Mouse (Mus musculus) intestine, postnatal 0 days (tissue): ENCODE measurements around the gene Psap. TPM values are rescaled to one million over a fixed set of nuclear protein-coding genes. Genes with fewer than 3 reads are reported as not detected.

Source experiments
- ATAC-seq: fragments of 200-750 bp; cut with Nextera tagmentation; 2 replicates; pipeline ENCODE4 v1.8.0; 2017; ENCODE audit warnings: mild to moderate bottlenecking, moderate TSS enrichment, moderate library complexity
- H3K27ac ChIP-seq: fragments of 300-500 bp; sonication (generic); 2 replicates; pipeline ENCODE4 v1.5.1; 2014; ENCODE audit warnings: mild to moderate bottlenecking, low read depth, low read length, moderate library complexity
- H3K27me3 ChIP-seq: fragments of 300-500 bp; sonication (generic); replicated peaks from 2 replicates; pipeline ENCODE4 v1.6.1; 2014; ENCODE audit warnings: low read length, mixed read lengths; ENCODE audit not compliant: control insufficient read depth, insufficient read depth
- H3K36me3 ChIP-seq: fragments of 300-500 bp; sonication (generic); 2 replicates; pipeline ENCODE4 v1.6.1; 2014; ENCODE audit warnings: mild to moderate bottlenecking, moderate library complexity; ENCODE audit not compliant: control insufficient read depth, insufficient read depth
- H3K4me1 ChIP-seq: fragments of 300-500 bp; sonication (generic); replicated peaks from 2 replicates; pipeline ENCODE4 v1.6.1; 2014; ENCODE audit warnings: antibody characterized with exemption, low read length, mixed read lengths; ENCODE audit not compliant: control insufficient read depth, insufficient read depth
- H3K4me2 ChIP-seq: fragments of 300-500 bp; sonication (generic); replicated peaks from 2 replicates; pipeline ENCODE4 v1.6.1; 2014; ENCODE audit warnings: low read depth, mild to moderate bottlenecking, moderate library complexity
- H3K4me3 ChIP-seq: fragments of 300-500 bp; sonication (generic); 2 replicates; pipeline ENCODE4 v1.5.1; 2014; ENCODE audit warnings: low read depth, low read length
- H3K9ac ChIP-seq: fragments of 300-500 bp; sonication (generic); 2 replicates; pipeline ENCODE4 v1.6.1; 2014; ENCODE audit warnings: mild to moderate bottlenecking, low read depth, low read length
- H3K9me3 ChIP-seq: fragments of 300-500 bp; sonication (generic); 2 replicates; pipeline ENCODE4 v1.6.1; 2016; ENCODE audit warnings: mixed run types; ENCODE audit not compliant: control insufficient read depth
- CTCF ChIP-seq: sonication (generic); IDR thresholded peaks from 2 replicates; pipeline ENCODE4 v1.5.1; 2016; ENCODE audit warnings: low read depth, mild to moderate bottlenecking, control low read depth, antibody characterized with exemption, moderate library complexity
- WGBS: fragments of 180-500 bp; shearing (Covaris S2); extraction: QIAGEN DNeasy Blood & Tissue Kit; methylation state at CpG from one replicate; pipeline ENCODE4 v1.1.7; 2014; 5-methylcytosine and 5-hydroxymethylcytosine counted together
- polyA plus RNA-seq: library from polyadenylated mRNA; unstranded; fragments of >200 nt; fragmentation: Nextera tagmentation; extraction: Ambion mirVana; gene quantifications from 2 replicates; pipeline ENCODE4 v1.2.1, GENCODE M21; 2015

Psap gene
- polyA plus RNA-seq, 1 experiment from 2014 or later, result 135 TPM

- no peaks in the 10 kb centered on the region for H3K27me3 ChIP-seq
- peak overlapping the region; percentile 69 for H3K27ac ChIP-seq
- no peaks in the 10 kb centered on the region; the same call in 1 of the 2 replicates for H3K4me1 ChIP-seq
- H3K36me3 ChIP-seq, result no peaks in the 10 kb centered on the region
- H3K9ac ChIP-seq, result no peak overlapping the region
- H3K4me3 ChIP-seq, result no peak overlapping the region
- TF ChIP-seq CTCF, result no peak
- 28% methylated on average over 11 of the region's 11 CpGs for WGBS
- H3K9me3 ChIP-seq, result no peaks in the 10 kb centered on the region
- peak overlapping the region; percentile 44 for H3K4me2 ChIP-seq
- ATAC-seq, result peak; percentile 78
These were observed 51.7 kb downstream of the Psap start for GRCm38 (mm10) chr10:60328963-60329650.

- H3K4me3 ChIP-seq, result no peak overlapping the region
- H3K27me3 ChIP-seq, result no peaks in the 10 kb centered on the region
- H3K9me3 ChIP-seq, result no peaks in the 10 kb centered on the region
- no peak overlapping the region; the same call in 1 of the 2 replicates for H3K4me2 ChIP-seq
- 42% methylated on average over 7 of the region's 7 CpGs for WGBS
- no peak for TF ChIP-seq CTCF
- H3K4me1 ChIP-seq, result no peaks in the 10 kb centered on the region; the same call in 1 of the 2 replicates
- H3K27ac ChIP-seq, result no peak overlapping the region; the same call in 1 of the 2 replicates
- no peaks in the 10 kb centered on the region for H3K36me3 ChIP-seq
- peak; percentile 62; the same call in 1 of the 2 replicates for ATAC-seq
- no peak overlapping the region for H3K9ac ChIP-seq
These were observed 57.2 kb downstream of the Psap start for GRCm38 (mm10) chr10:60334583-60334982.

DNA sequence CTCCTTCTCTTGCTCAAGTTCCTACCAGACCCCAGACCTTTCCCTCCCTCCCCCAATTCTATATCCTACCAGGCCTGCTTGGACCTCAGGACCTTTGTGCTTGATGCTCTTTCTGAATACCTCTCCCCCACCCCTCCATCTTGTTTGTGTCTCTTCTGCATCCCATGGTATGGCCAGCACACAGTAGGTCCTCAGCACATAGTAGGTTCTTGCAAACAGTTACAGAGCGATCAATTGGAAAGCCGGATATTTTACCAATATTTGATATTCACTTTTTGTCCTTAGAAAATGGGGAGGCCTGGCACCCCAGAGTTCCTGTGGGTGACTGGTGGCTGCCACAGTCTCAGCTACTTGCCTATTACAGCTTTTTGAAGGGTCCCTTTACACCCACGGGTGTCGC is 57.6 kb downstream of the Psap start:
- TF ChIP-seq CTCF, result no peak
- Histone ChIP-seq H3K9me3 (no peaks in the 10 kb centered on the region), H3K4me1 (no peaks in the 10 kb centered on the region), H3K36me3 (no peaks in the 10 kb centered on the region), H3K9ac (no peak overlapping the region), H3K4me2 (no peak overlapping the region), H3K4me3 (no peak overlapping the region), H3K27me3 (no peaks in the 10 kb centered on the region), H3K27ac (no peak overlapping the region)
- 89% methylated on average over 4 of the region's 4 CpGs for WGBS
- ATAC-seq, result no peak

GRCm38 (mm10) chr10:60341528-60341927 is 64.1 kb downstream of the Psap start:
- no peak for TF ChIP-seq CTCF
- no peaks in the 10 kb centered on the region for H3K36me3 ChIP-seq
- no peak overlapping the region for H3K4me2 ChIP-seq
- H3K27me3 ChIP-seq, result no peaks in the 10 kb centered on the region
- H3K4me1 ChIP-seq, result no peaks in the 10 kb centered on the region
- WGBS, result 70% methylated on average over 9 of the region's 9 CpGs
- no peak overlapping the region for H3K4me3 ChIP-seq
- no peak for ATAC-seq
- no peak overlapping the region for H3K9ac ChIP-seq
- no peaks in the 10 kb centered on the region for H3K9me3 ChIP-seq
- no peak overlapping the region for H3K27ac ChIP-seq

GRCm38 (mm10) chr10:60344111-60344510 is 66.7 kb downstream of the Psap start:
- 73% methylated on average over 3 of the region's 3 CpGs for WGBS
- Histone ChIP-seq H3K27me3 (no peaks in the 10 kb centered on the region), H3K9ac (no peak overlapping the region), H3K9me3 (no peaks in the 10 kb centered on the region), H3K4me1 (peaks cover 15% of the 10 kb centered on the region), H3K4me3 (no peak overlapping the region), H3K27ac (no peak overlapping the region), H3K36me3 (no peaks in the 10 kb centered on the region), H3K4me2 (no peak overlapping the region)
- no peak for TF ChIP-seq CTCF
- ATAC-seq, result no peak

GRCm38 (mm10) chr10:60346056-60346455 is 68.6 kb downstream of the Psap start:
- Histone ChIP-seq H3K27ac (no peak overlapping the region), H3K9ac (no peak overlapping the region), H3K4me3 (no peak overlapping the region), H3K27me3 (no peaks in the 10 kb centered on the region), H3K36me3 (no peaks in the 10 kb centered on the region), H3K4me1 (peaks cover 18% of the 10 kb centered on the region), H3K9me3 (no peaks in the 10 kb centered on the region), H3K4me2 (peak overlapping the region; percentile 79)
- TF ChIP-seq CTCF, result no peak
- 91% methylated on average over 4 of the region's 4 CpGs for WGBS
- no peak for ATAC-seq
